In genomic region chr13:78099746-78100530, GRCm38 (mm10) we compare ENCODE assay signal across 14 mouse cellular contexts.
DNase-seq lines count a peak whose midpoint lies in the region; ATAC-seq and TF ChIP-seq lines count a peak whose summit lies in the region.
"Had no signal": no experiment of that assay in that cellular context is flagged by ENCODE, and none has a peak within 500 bp of the region (broad histone marks: within the 10 kb centered on the region; RNA-seq: fewer than 3 reads in every experiment).

No protein-coding gene starts in this region.

- no peaks in the 10 kb centered on the region for H3K4me1 ChIP-seq in hindbrain, embryonic 13.5 days (replicated peaks)
- peaks cover 3% of the 10 kb centered on the region; the same call in 1 of the 2 replicates for H3K4me1 ChIP-seq in hindbrain, embryonic 10.5 days (replicated peaks)
- no peaks in the 10 kb centered on the region for H3K4me1 ChIP-seq in midbrain, embryonic 15.5 days
- 0 out of 2 replicates have a peak, but pooled peaks cover 2% of the 10 kb centered on the region for H3K4me1 ChIP-seq in midbrain, embryonic 14.5 days (ENCODE audit: control insufficient read depth, insufficient read depth, low read length)
- H3K4me1 ChIP-seq in forebrain, postnatal 0 days (ENCODE audit: insufficient read depth): no peaks in the 10 kb centered on the region
- H3K4me1 ChIP-seq: megakaryocyte, embryonic 14.5 days had no signal

- DNase-seq in hindbrain, embryonic 10.5 days (ENCODE audit: low spot score): no peak
- DNase-seq in midbrain, embryonic 14.5 days: no peak
- DNase-seq in forebrain, postnatal 0 days: peak; percentile 33
- DNase-seq in retina, embryonic 14.5 days (ENCODE audit: low spot score): peak; percentile 27
- no peak for DNase-seq in embryo, embryonic 10.5 days (ENCODE audit: low spot score)
- no peak for DNase-seq in layer of hippocampus, adult 8-10 months (ENCODE audit: low spot score in 2 of 2)
- DNase-seq: adrenal gland, postnatal 14 days; cerebellum, adult 11 months; lung, adult 2 months had no signal

- H3K4me2 ChIP-seq in hindbrain, embryonic 13.5 days: no peak overlapping the region
- no peak overlapping the region for H3K4me2 ChIP-seq in midbrain, embryonic 15.5 days
- H3K4me2 ChIP-seq in midbrain, embryonic 14.5 days (ENCODE audit: low read length): no peak overlapping the region
- H3K4me2 ChIP-seq in forebrain, postnatal 0 days (ENCODE audit: low read depth): no peak overlapping the region
- H3K4me2 ChIP-seq: heart, embryonic 13.5 days had no signal

- H3K4me3 ChIP-seq in hindbrain, embryonic 13.5 days: no peak overlapping the region
- no peak overlapping the region for H3K4me3 ChIP-seq in hindbrain, embryonic 10.5 days
- no peak overlapping the region for H3K4me3 ChIP-seq in midbrain, embryonic 15.5 days
- no peak overlapping the region for H3K4me3 ChIP-seq in midbrain, embryonic 14.5 days (replicated peaks; ENCODE audit: low read depth, low read length)
- no peak overlapping the region for H3K4me3 ChIP-seq in forebrain, postnatal 0 days (ENCODE audit: low read depth, low read length)
- H3K4me3 ChIP-seq: heart, embryonic 13.5 days; megakaryocyte, embryonic 14.5 days had no signal

- no peak for TF ChIP-seq CTCF in forebrain, postnatal 0 days (IDR thresholded peaks at IDR 0.05; ENCODE audit: low read depth)

- H3K9me3 ChIP-seq in hindbrain, embryonic 13.5 days: no peaks in the 10 kb centered on the region
- no peaks in the 10 kb centered on the region for H3K9me3 ChIP-seq in hindbrain, embryonic 10.5 days
- H3K9me3 ChIP-seq in midbrain, embryonic 15.5 days: no peaks in the 10 kb centered on the region
- H3K9me3 ChIP-seq in midbrain, embryonic 14.5 days (ENCODE audit: control insufficient read depth, low read length): no peaks in the 10 kb centered on the region
- H3K9me3 ChIP-seq in forebrain, postnatal 0 days (ENCODE audit: low read length): no peaks in the 10 kb centered on the region
- H3K9me3 ChIP-seq: heart, embryonic 13.5 days; megakaryocyte, embryonic 14.5 days had no signal

- H3K9ac ChIP-seq in hindbrain, embryonic 13.5 days: no peak overlapping the region
- no peak overlapping the region for H3K9ac ChIP-seq in midbrain, embryonic 15.5 days
- no peak overlapping the region for H3K9ac ChIP-seq in midbrain, embryonic 14.5 days (replicated peaks; ENCODE audit: low read length)
- H3K9ac ChIP-seq in forebrain, postnatal 0 days: no peak overlapping the region
- H3K9ac ChIP-seq: heart, embryonic 13.5 days had no signal

- no peaks in the 10 kb centered on the region for H3K27me3 ChIP-seq in hindbrain, embryonic 13.5 days
- H3K27me3 ChIP-seq in hindbrain, embryonic 10.5 days (ENCODE audit: insufficient read depth, poor library complexity, severe bottlenecking): no peaks in the 10 kb centered on the region
- H3K27me3 ChIP-seq in midbrain, embryonic 15.5 days (replicated peaks): no peaks in the 10 kb centered on the region
- H3K27me3 ChIP-seq in midbrain, embryonic 14.5 days (ENCODE audit: control insufficient read depth, insufficient read depth, low read length): no peaks in the 10 kb centered on the region
- H3K27me3 ChIP-seq in forebrain, postnatal 0 days (ENCODE audit: insufficient read depth, low read length): no peaks in the 10 kb centered on the region
- H3K27me3 ChIP-seq: heart, embryonic 13.5 days; megakaryocyte, embryonic 14.5 days had no signal

- no peak overlapping the region for H3K27ac ChIP-seq in hindbrain, embryonic 13.5 days
- no peak overlapping the region for H3K27ac ChIP-seq in hindbrain, embryonic 10.5 days
- no peak overlapping the region for H3K27ac ChIP-seq in midbrain, embryonic 15.5 days
- no peak overlapping the region for H3K27ac ChIP-seq in midbrain, embryonic 14.5 days (replicated peaks; ENCODE audit: low read depth, low read length)
- 0 out of 2 replicates have a peak overlapping the region, but pooled peaks have one; percentile 17 for H3K27ac ChIP-seq in forebrain, postnatal 0 days (ENCODE audit: low read depth, low read length)
- H3K27ac ChIP-seq: heart, embryonic 13.5 days had no signal

- 61% methylated on average over 3 of the region's 3 CpGs for WGBS in hindbrain, embryonic 13.5 days
- 77% methylated on average over 3 of the region's 3 CpGs for WGBS in hindbrain, embryonic 10.5 days
- 58% methylated on average over 3 of the region's 3 CpGs for WGBS in midbrain, embryonic 15.5 days
- WGBS in midbrain, embryonic 14.5 days: 77% methylated on average over 3 of the region's 3 CpGs
- WGBS in forebrain, postnatal 0 days: 11% methylated on average over 3 of the region's 3 CpGs

- H3K36me3 ChIP-seq in hindbrain, embryonic 13.5 days: no peaks in the 10 kb centered on the region
- no peaks in the 10 kb centered on the region for H3K36me3 ChIP-seq in hindbrain, embryonic 10.5 days
- no peaks in the 10 kb centered on the region for H3K36me3 ChIP-seq in midbrain, embryonic 15.5 days (replicated peaks)
- H3K36me3 ChIP-seq in midbrain, embryonic 14.5 days (ENCODE audit: control insufficient read depth, insufficient read depth, low read length): no peaks in the 10 kb centered on the region
- H3K36me3 ChIP-seq in forebrain, postnatal 0 days (ENCODE audit: insufficient read depth): no peaks in the 10 kb centered on the region
- H3K36me3 ChIP-seq: heart, embryonic 13.5 days had no signal

- peak; percentile 57 for ATAC-seq in hindbrain, embryonic 13.5 days (ENCODE audit: low FRiP score)
- ATAC-seq in midbrain, embryonic 15.5 days (replicated peaks): peak; percentile 51; the same call in 1 of the 2 replicates
- no peak for ATAC-seq in midbrain, embryonic 14.5 days (ENCODE audit: low FRiP score, low TSS enrichment)
- peak; percentile 69 for ATAC-seq in forebrain, postnatal 0 days
- ATAC-seq: inflammation-experienced regulatory T-cells, adult 6 months had no signal

Comparison
In these comparisons a context has a peak if more than half of its experiments do, and no peak if none do; other contexts are left out.
1. DNase-seq: peak in forebrain, postnatal 0 days (single experiment) and retina, embryonic 14.5 days (single experiment); none in hindbrain, embryonic 10.5 days (single experiment), midbrain, embryonic 14.5 days (single experiment), embryo, embryonic 10.5 days (single experiment) and layer of hippocampus, adult 8-10 months (0 of 2).